Mouse (Mus musculus) testis, postnatal 10 days (tissue): ENCODE measurements at regions not wholly inside any gene's neighbourhood (a gene's known extent, or its start where the extent isn't known, plus 50 kb on each side); places are given as distances from the start of the nearest gene placed in this dataset.

Source experiments
- DNase-seq: peaks from one replicate; pipeline ENCODE4 v3.0.0; 2021; ENCODE audit warnings: low spot score

- DNase-seq = no peak
Observed at GRCm38 (mm10) chr12:109891206-109891605, 291.1 kb upstream of the Rtl1 start.

- DNase-seq = no peak
Observed at GRCm38 (mm10) chr12:109892834-109893233, 292.7 kb upstream of the Rtl1 start.

- no peak for DNase-seq
Observed at GRCm38 (mm10) chr12:109893657-109894056, 293.5 kb upstream of the Rtl1 start.

- DNase-seq = no peak
Observed at GRCm38 (mm10) chr12:109895389-109895788, 295.3 kb upstream of the Rtl1 start.

GRCm38 (mm10) chr12:109896397-109896796 lies 296.3 kb upstream of the Rtl1 start:
- DNase-seq = no peak

- DNase-seq = no peak
Observed at GRCm38 (mm10) chr12:109896906-109897305, 296.8 kb upstream of the Rtl1 start.

- DNase-seq = no peak
Observed at GRCm38 (mm10) chr12:109897861-109898385, 297.8 kb upstream of the Rtl1 start.

- DNase-seq = no peak
Observed at GRCm38 (mm10) chr12:109899420-109899819, 299.3 kb upstream of the Rtl1 start.

- DNase-seq = no peak
Observed at GRCm38 (mm10) chr12:109910966-109911495, 310.9 kb upstream of the Rtl1 start.

GRCm38 (mm10) chr12:109911506-109911905 lies 311.4 kb upstream of the Rtl1 start:
- no peak for DNase-seq

GRCm38 (mm10) chr12:109917761-109918160 lies 317.6 kb upstream of the Rtl1 start:
- DNase-seq = no peak

- no peak for DNase-seq
Observed at GRCm38 (mm10) chr12:109918901-109919300, 318.8 kb upstream of the Rtl1 start.

- no peak for DNase-seq
Observed at GRCm38 (mm10) chr12:109922111-109922510, 322.0 kb upstream of the Rtl1 start.

GRCm38 (mm10) chr12:109925866-109926265 lies 325.7 kb upstream of the Rtl1 start:
- DNase-seq = no peak

- no peak for DNase-seq
Observed at GRCm38 (mm10) chr12:109926643-109927042, 326.5 kb upstream of the Rtl1 start.

- no peak for DNase-seq
Observed at GRCm38 (mm10) chr12:109946179-109946578, 332.7 kb upstream of the Dio3 start.

- no peak for DNase-seq
Observed at GRCm38 (mm10) chr12:109946936-109947335, 331.9 kb upstream of the Dio3 start.

- DNase-seq = no peak
Observed at GRCm38 (mm10) chr12:109947886-109948433, 330.9 kb upstream of the Dio3 start.

GRCm38 (mm10) chr12:109948434-109948984 lies 330.4 kb upstream of the Dio3 start:
- no peak for DNase-seq

- no peak for DNase-seq
Observed at GRCm38 (mm10) chr12:109949231-109949965, 329.5 kb upstream of the Dio3 start.

- no peak for DNase-seq
Observed at GRCm38 (mm10) chr12:109950632-109951031, 328.2 kb upstream of the Dio3 start.

GRCm38 (mm10) chr12:109951473-109951872 lies 327.4 kb upstream of the Dio3 start:
- no peak for DNase-seq

GRCm38 (mm10) chr12:109951884-109952456 lies 326.9 kb upstream of the Dio3 start:
- DNase-seq = no peak
